Mouse (Mus musculus) retina, embryonic 14.5 days (tissue): ENCODE measurements around the gene Fam89b.

Source experiments
- DNase-seq: peaks from one replicate; pipeline ENCODE4 v3.0.0-alpha.2; 2015; ENCODE audit warnings: low spot score

The Fam89b gene

GRCm38 (mm10) chr19:5739446-5739845 lies 10.0 kb upstream of the Fam89b start:
- DNase-seq = no peak

DNA sequence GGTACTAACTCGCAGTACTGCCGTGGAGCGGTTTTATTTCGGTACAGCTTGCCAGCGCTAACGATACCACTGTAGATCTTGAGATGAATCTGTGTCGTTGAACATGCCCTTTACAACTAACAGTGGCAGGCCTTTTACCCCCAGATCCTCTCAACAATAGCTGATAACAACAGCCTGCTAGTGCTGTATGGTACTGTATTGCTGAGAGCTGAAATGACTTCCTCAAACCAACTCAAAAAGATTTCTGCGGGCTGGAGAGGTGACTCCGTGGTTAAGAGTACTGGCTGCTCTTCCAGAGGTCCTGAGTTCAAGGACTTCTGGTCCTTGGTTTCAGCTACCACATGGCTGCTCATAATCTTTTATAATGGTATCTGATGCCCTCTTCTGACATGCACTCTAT lies 4.9 kb upstream of the Fam89b start:
- DNase-seq = no peak

GRCm38 (mm10) chr19:5731264-5731978 lies 2.0 kb upstream of the Fam89b start:
- DNase-seq = peak; percentile 97

DNA sequence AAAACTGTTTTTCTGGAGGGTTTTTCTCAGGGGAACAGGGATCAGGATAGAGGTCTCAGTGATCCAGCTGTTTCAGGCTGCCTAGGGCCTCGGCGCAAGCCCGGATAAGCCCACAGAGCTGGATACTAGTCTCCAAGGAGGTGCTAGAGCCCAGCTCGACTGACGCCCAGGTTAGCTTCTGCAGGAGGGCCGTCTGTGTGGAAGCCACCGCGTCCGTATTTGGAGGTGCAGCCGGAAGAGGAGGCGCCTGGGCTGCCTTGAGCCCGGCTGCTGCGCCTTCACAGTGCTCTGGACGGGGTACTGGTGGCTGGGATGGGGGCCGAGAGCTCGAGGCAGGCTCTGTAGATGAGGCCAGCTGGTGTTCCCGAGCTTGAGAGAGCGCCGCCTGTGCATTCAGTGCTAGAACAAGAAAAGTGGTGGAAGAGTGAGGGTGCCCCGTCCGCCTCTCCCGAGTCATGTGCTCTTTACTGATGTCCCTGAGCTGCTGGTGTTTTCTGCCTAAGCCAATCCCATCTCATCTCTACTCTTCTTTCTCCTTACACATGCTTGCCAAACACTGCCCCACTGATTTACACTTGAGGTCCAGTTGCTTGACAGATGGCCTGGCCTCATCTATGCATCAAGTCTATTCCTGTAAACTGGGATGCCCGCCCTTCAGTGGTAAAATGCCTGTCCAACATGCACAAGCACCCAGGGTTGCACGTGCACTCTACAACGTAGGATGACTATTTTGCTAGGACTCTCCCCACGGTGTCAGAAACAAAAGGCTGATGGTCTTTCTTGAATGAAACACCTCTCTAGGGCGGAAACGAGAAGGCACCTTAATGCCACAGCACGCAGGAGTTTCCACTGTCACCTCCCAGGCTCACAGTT lies 1.1 kb upstream of the Fam89b start:
- DNase-seq = no peak

DNA sequence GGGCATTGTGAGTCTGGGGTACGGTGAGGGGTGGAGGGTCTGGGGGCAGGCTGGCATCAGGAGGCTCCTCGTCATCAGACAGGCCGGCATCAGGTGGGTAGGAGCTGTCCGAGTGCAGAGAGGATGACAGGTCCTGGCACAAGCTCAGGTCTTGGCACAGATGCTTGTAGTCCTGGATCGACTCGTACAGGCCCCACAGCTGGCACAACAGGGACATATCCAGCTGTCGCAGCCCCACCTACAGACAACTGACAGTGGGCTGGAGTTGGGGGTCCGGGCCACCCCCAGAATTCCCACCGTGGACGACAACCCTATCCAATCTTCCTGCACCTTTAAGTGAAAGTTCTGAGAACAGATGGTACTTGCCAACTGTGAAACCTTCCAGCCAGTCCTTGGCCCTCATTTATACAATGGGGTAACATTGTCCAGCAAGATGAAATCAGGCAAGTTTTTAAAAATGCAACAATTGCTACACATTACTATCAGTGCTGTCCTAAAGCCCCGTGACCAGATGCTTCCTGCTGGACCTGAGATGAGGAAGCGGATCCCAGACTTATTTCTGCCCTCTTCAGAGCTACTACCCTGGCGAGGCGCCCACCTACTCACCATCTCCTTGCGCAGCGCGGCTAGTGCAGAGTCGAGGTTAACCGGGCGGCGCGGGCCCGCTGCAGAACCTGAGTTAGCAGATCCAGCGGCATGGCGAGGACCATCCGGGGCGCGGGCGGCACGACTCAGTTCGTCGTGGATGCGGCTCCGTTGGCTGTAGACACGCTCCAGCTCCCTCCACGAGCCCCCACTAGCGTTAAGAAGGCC lies 616 bp downstream of the Fam89b start:
- peak; percentile 53 for DNase-seq

DNA sequence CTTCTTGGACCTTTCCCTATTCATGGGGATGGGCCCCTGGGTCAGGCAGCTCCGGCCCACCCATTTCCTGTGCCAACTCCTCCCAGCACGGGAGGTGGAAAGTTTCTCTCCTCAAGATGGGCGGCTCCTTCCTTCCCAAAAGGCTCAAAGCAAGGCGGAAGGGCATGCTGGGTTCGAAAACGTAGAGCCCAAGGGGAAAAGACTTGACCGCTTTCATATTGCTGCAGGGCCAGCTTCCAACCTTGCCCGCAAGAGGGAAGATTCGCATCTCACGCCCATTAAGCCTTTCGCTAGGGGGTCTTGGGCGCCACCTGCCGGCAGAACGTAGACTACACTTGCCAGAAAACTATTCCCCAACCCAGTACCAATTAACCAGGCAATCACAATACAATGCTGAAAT lies 1.8 kb downstream of the Fam89b start:
- DNase-seq = peak; percentile 90

GRCm38 (mm10) chr19:5726961-5727578 lies 2.4 kb downstream of the Fam89b start:
- no peak for DNase-seq

- no peak for DNase-seq
Observed at GRCm38 (mm10) chr19:5725767-5726515, 3.5 kb downstream of the Fam89b start, which contains the start of gene Ehbp1l1. Ehbp1l1 (minus strand) TSS chr19:5726317.

DNA sequence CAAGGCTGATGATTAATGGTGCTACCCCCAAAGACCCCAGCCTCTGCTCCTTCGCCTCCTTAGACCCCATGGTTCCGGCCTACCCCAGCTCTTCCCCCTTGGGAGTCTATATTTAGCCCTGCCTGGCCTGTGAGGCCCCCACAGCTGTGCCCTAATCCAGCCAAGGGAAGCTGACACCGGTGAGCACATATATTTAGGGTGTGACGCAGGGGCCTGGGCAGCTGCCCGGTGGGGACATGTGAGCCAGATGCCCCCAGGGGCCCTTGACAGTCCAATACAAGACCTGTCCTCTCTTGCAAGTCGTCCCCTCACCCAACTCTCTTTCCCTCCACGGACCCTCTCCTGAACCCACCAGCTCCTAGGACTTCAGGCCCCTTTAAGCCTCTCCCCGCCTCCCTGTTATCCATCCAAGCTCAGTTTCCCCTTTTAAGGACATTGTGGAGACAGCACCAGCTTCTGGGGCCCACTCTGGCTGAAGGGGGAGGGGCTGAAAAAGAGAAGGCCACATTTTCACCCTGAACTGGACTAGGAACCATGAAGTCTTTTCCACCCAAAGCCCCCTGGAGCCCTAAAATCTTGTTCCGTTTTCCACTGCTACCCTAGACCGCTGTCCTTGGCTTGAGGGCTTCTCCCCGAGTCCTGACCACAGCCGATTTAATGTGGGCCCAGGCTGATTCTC lies 4.3 kb downstream of the Fam89b start:
- no peak for DNase-seq

- DNase-seq = no peak
Observed at GRCm38 (mm10) chr19:5724549-5724941, 4.9 kb downstream of the Fam89b start.

GRCm38 (mm10) chr19:5723934-5724548 lies 5.4 kb downstream of the Fam89b start:
- no peak for DNase-seq

DNA sequence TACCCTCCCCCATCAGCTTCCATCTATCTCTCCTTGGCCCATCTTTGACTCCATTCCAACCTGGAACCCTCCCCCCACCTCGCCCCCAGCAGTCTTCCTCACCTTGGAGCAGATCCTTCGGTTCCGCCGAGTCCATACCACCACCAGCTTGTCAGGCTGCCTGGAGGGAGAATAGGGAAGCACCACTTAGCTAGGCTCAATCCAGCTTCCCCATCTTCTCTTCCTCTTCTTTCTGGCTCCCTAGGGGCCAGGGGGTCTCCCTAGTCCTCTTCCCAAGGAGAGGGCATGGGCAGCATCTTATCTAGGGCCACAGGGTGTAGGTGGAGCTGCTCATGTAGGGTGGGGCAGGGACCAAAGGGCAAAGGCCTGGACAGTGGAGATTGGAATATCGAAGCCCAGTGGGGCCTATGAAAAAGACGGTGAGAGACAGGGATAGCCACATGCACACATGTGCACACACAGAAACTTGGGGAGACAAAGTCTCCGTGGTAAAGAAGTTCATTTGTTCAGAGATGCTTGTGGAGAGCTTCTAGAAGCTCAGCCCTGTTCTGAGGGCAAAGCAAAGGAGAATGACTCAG lies 6.5 kb downstream of the Fam89b start:
- no peak for DNase-seq

DNA sequence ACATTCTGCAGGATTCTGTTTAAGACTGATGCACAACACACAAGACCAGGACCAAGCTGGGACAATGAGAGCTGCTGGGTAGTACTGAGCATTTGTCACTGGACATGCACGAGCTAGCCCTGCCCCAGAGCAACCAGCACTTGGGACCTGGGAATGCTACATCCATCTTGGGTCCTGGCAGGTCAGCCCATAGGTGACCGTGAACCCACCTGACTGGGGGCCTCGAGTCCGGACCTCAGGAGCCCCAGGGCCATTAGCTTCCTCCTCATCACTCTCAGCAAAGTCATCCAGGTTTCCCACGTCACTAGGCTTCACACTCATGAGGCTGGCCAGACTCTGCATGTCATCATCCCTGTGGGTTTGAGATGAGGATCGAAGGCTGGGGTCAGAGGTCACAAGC lies 8.2 kb downstream of the Fam89b start:
- no peak for DNase-seq

GRCm38 (mm10) chr19:5716955-5717354 lies 12.5 kb downstream of the Fam89b start:
- no peak for DNase-seq

GRCm38 (mm10) chr19:5715793-5716688 lies 13.4 kb downstream of the Fam89b start:
- DNase-seq = peak; percentile 75

DNA sequence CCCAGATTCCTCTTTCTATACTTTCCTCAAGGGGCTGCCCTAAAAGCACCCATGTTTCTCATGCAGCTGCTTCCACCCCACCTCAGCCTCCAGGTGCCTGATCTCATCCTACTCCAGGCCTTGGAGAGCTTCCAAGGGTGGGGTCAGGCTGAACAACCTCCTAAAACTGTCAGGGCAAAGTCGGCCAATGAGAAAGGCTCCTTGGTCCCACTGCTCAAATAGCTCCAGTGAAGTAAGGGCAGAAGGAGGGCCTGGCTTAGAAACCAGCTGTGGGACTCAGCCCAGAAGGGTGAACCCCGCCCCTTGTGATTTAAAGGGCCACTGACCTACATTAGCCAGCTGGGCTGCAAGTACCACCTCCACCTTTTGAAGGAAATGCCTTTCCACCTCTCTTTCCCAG lies 15.7 kb downstream of the Fam89b start:
- DNase-seq = no peak

GRCm38 (mm10) chr19:5713255-5713654 lies 16.2 kb downstream of the Fam89b start:
- no peak for DNase-seq

DNA sequence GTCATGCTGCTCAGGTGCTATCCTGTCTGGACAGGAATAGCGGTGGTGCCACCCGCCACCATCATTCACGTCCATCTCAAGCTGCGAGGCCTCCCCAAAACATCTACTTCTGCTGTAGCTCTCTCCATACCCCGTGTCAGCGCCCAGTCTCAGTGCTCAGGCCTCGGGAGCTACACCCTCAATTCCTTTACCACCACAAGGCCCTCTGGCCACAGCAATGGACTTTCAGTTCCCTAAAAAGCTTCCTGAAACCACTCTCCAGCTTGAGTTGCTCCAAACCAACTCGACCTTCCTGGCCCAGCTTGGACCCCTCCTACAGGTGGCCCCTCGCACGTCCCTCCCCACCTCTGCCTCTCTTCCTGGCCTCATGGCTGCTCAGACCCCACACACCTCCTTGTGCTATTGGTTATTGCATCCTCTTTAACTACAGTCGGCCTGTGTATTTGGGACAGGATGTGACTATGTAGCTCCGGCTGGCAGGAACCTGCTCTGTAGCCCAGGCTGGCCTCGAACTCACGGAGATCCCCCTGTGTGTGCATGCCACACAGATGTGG lies 17.5 kb downstream of the Fam89b start:
- no peak for DNase-seq
